Mouse (Mus musculus): ENCODE data around the gene Fbxl3. TPM values are rescaled to one million over a fixed set of nuclear protein-coding genes. Genes with fewer than 3 reads are reported as not detected.

Gene Fbxl3
- total and polyA plus RNA-seq, 3 experiments = 51.8 to 67.0 (median 59.7) TPM

DNA sequence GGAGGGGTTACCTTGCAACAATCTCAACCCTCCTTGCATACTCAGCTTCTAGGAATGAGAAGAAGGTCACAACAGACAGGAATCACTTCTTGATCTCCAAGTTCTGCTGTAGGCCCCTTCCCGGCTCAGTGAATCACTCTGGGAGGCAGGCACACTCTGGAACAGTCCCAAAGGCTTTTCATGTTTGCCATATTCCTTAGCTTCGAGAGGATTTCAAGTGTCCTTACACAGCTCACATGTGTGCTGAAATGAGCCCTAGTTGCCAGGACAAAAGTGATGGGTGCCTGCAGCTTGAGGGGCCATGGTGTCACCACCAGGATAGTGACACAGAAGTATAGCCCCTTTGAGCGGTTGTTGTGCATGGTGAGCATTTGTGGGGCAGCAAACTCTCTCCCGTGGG lies 26.6 kb downstream of the Fbxl3 start:
- Histone ChIP-seq H3K4me1 (ENCODE audit: control insufficient read depth, insufficient read depth, low read length) (peaks cover 1% of the 10 kb centered on the region; the same call in 1 of the 2 replicates), H3K36me3 (ENCODE audit: control insufficient read depth, insufficient read depth, low read length) (peaks cover 3% of the 10 kb centered on the region; the same call in 1 of the 2 replicates), H3K9ac (ENCODE audit: low read depth, low read length) (no peak overlapping the region), H3K27me3 (ENCODE audit: control insufficient read depth, insufficient read depth, low read length) (no peaks in the 10 kb centered on the region), H3K4me3 (no peak overlapping the region), H3K79me2 (replicated peaks; ENCODE audit: control insufficient read depth, insufficient read depth, low read length) (0 out of 2 replicates have a peak, but pooled peaks cover 2% of the 10 kb centered on the region), H3K27ac (no peak overlapping the region)
- intact Hi-C loops (cut with DNase I) = loop anchor here (2.0 kb wide), 1 partner anchor 14 kb away; no protein-coding TSS in a partner anchor
- TF ChIP-seq POLR2A (IDR thresholded peaks at IDR 0.05; ENCODE audit: insufficient read depth, low read depth, low read length) = no peak
- TF ChIP-seq CTCF (IDR thresholded peaks at IDR 0.05) = no peak
- no peak for TF ChIP-seq EP300 (IDR thresholded peaks at IDR 0.05; ENCODE audit: insufficient read depth, low read depth, low read length)
- WGBS = 86% methylated on average over 4 of the region's 4 CpGs
- DNase-seq = no peak

DNA sequence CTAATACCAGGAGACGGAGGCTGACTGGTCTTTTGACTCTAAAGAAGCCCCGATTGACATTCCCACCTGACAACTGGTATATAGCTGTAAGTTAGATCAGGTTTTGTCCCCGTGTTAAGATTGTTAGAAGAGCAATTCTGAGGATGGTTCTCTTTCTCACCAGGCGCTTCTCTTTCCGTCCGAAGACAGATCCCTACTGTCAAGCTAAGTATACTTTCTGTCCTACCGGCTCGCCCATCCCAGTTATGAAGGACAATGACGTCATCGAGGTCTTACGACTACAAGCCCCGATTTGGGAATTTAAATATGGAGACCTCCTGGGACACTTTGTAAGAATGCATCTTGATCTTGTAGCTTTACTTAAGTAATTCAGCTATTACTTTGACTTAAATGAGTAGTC lies 27.9 kb downstream of the Fbxl3 start:
- H3K4me3 ChIP-seq = no peak overlapping the region
- peaks cover 1% of the 10 kb centered on the region; the same call in 1 of the 2 replicates for H3K4me1 ChIP-seq (ENCODE audit: control insufficient read depth, insufficient read depth, low read length)
- no peak for TF ChIP-seq POLR2A (IDR thresholded peaks at IDR 0.05; ENCODE audit: insufficient read depth, low read depth, low read length)
- no peak for TF ChIP-seq EP300 (IDR thresholded peaks at IDR 0.05; ENCODE audit: insufficient read depth, low read depth, low read length)
- TF ChIP-seq CTCF (IDR thresholded peaks at IDR 0.05) = no peak
- peaks cover 3% of the 10 kb centered on the region; the same call in 1 of the 2 replicates for H3K36me3 ChIP-seq (ENCODE audit: control insufficient read depth, insufficient read depth, low read length)
- H3K9ac ChIP-seq (ENCODE audit: low read depth, low read length) = no peak overlapping the region
- no peaks in the 10 kb centered on the region for H3K27me3 ChIP-seq (ENCODE audit: control insufficient read depth, insufficient read depth, low read length)
- intact Hi-C loops (cut with DNase I) = no loop called here
- DNase-seq = no peak
- no peak overlapping the region for H3K27ac ChIP-seq
- no peaks in the 10 kb centered on the region for H3K79me2 ChIP-seq (replicated peaks; ENCODE audit: control insufficient read depth, insufficient read depth, low read length)
- WGBS = 89% methylated on average over 12 of the region's 12 CpGs

DNA sequence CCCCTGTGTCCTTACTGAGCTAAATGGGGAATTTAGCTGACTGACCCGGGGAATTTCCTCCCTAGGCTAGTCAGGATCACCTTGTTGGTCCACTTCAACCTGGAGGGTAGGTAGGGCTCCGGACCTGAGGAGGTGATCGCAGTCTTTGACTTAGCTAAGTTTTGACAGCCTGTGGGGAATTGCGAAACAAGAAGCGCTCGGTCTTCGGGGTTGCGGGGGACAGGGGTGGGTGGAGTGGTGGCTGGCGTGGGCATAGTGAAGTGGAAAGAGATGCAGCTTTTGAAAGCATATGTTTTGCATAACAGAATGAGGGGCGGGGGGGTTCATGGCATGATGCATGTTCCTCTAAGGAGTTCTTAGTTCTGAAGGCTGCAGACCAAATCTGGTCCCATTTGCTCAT lies 28.6 kb downstream of the Fbxl3 start:
- WGBS = 2% methylated on average over 10 of the region's 10 CpGs
- H3K4me1 ChIP-seq (ENCODE audit: control insufficient read depth, insufficient read depth, low read length) = peaks cover 1% of the 10 kb centered on the region; the same call in 1 of the 2 replicates
- no peaks in the 10 kb centered on the region for H3K79me2 ChIP-seq (replicated peaks; ENCODE audit: control insufficient read depth, insufficient read depth, low read length)
- peak overlapping the region; percentile 98 for H3K9ac ChIP-seq (ENCODE audit: low read depth, low read length)
- H3K4me3 ChIP-seq = peak overlapping the region; percentile 71
- H3K36me3 ChIP-seq (ENCODE audit: control insufficient read depth, insufficient read depth, low read length) = no peaks in the 10 kb centered on the region
- no peaks in the 10 kb centered on the region for H3K27me3 ChIP-seq (ENCODE audit: control insufficient read depth, insufficient read depth, low read length)
- DNase-seq = peak; percentile 39 to 49
- intact Hi-C loops (cut with DNase I) = loop anchor here (1.0 kb wide), 1 partner anchor 29 kb away; the partner anchor contains the start of gene Fbxl3
- TF ChIP-seq EP300 (IDR thresholded peaks at IDR 0.05; ENCODE audit: insufficient read depth, low read depth, low read length) (no peak), CTCF (IDR thresholded peaks at IDR 0.05) (no peak), POLR2A (IDR thresholded peaks at IDR 0.05; ENCODE audit: insufficient read depth, low read depth, low read length) (no peak)
- peak overlapping the region; percentile 93 for H3K27ac ChIP-seq

DNA sequence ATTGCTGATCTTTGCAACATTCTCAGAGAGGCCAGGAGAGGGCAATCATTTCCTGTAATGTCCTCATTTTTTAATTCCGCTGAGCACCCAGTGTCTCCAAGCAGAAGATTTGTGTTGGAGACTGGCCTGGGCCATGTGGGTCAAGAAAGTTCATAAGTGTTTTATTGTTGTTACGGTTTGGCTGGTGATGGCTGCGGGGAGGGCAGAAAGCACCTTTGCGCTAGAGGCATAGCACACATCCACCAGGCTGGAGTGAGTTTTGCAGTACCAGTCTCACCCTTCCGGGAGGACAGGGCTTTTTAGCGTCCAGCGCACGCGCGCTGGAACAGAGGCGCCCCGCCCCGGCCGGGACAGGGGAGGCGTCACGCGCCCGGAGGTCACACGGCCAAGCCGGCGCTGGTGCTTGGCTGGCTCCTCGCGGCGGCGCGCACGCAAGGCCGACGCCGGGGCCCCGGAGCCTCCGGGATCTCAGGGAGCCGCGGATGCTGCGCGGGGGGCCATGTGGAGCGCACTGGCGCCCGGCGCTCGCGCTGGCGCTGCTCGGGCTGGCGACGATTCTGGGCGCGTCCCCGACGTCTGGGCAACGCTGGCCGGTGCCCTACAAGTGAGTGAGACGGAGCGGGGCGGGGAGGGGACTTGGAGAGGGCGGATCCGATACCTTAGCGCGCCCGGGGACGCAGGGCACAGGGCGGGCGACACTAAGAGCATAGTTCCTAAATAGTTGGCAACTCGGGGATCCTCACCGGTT lies 29.3 kb downstream of the Fbxl3 start, which contains the start of gene Cln5:
Cln5 (plus strand) TSS at position 353 of the 748 bp plus-strand sequence.
- Histone ChIP-seq H3K4me1 (ENCODE audit: control insufficient read depth, insufficient read depth, low read length) (peaks cover 1% of the 10 kb centered on the region; the same call in 1 of the 2 replicates), H3K27ac (peak within 1 kb of the TSS; percentile 93), H3K79me2 (replicated peaks; ENCODE audit: control insufficient read depth, insufficient read depth, low read length) (no peaks in the 10 kb centered on the region), H3K4me3 (peak within 1 kb of the TSS; percentile 71), H3K27me3 (ENCODE audit: control insufficient read depth, insufficient read depth, low read length) (no peaks in the 10 kb centered on the region), H3K36me3 (ENCODE audit: control insufficient read depth, insufficient read depth, low read length) (no peaks in the 10 kb centered on the region), H3K9ac (ENCODE audit: low read depth, low read length) (peak within 1 kb of the TSS; percentile 98)
- TF ChIP-seq EP300 (IDR thresholded peaks at IDR 0.05; ENCODE audit: insufficient read depth, low read depth, low read length) = peak; percentile 28; the same call in 1 of the 2 replicates
- TF ChIP-seq POLR2A (IDR thresholded peaks at IDR 0.05; ENCODE audit: insufficient read depth, low read depth, low read length) = peak; percentile 99
- peak; percentile 54 for TF ChIP-seq CTCF (IDR thresholded peaks at IDR 0.05)
- intact Hi-C loops (cut with DNase I) = loop anchor here (1.0 to 5.0 kb wide), 4 partner anchors 29 to 467 kb away; partner anchors contain the start of gene Fbxl3
- DNase-seq = peak; percentile 96 to 98
- under 1% methylated on average over 65 of the region's 65 CpGs for WGBS

DNA sequence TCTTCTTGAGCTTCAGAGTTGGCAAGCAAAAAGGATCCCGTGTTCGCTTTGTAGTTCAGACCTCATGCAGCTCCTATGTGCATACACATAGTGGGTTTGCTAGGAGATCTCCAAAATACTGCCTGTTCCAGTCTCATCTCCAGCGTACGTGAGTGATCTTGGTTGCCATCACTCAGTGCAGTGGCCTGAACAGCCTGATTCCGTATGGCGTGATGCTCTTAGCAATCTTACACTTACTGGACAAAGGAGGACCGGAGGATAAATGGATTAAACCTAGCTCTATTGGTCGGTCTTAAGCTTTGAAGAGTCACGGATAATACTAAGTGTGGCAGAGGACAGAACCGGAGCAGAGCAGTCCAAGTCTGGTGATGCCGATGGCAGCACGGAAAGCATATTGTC lies 29.9 kb downstream of the Fbxl3 start:
- peak in 1 of 2 experiments; percentile 34 for DNase-seq
- Histone ChIP-seq H3K79me2 (replicated peaks; ENCODE audit: control insufficient read depth, insufficient read depth, low read length) (no peaks in the 10 kb centered on the region), H3K9ac (ENCODE audit: low read depth, low read length) (peak overlapping the region; percentile 64), H3K27me3 (ENCODE audit: control insufficient read depth, insufficient read depth, low read length) (no peaks in the 10 kb centered on the region), H3K4me1 (ENCODE audit: control insufficient read depth, insufficient read depth, low read length) (peaks cover 1% of the 10 kb centered on the region; the same call in 1 of the 2 replicates), H3K27ac (peak overlapping the region; percentile 93), H3K36me3 (ENCODE audit: control insufficient read depth, insufficient read depth, low read length) (no peaks in the 10 kb centered on the region), H3K4me3 (peak overlapping the region; percentile 71)
- 9% methylated on average over 12 of the region's 12 CpGs for WGBS
- TF ChIP-seq EP300 (IDR thresholded peaks at IDR 0.05; ENCODE audit: insufficient read depth, low read depth, low read length) = no peak
- no peak for TF ChIP-seq POLR2A (IDR thresholded peaks at IDR 0.05; ENCODE audit: insufficient read depth, low read depth, low read length)
- TF ChIP-seq CTCF (IDR thresholded peaks at IDR 0.05) = no peak
- intact Hi-C loops (cut with DNase I) = loop anchor here (5.0 kb wide), 3 partner anchors 58 to 468 kb away; no protein-coding TSS in a partner anchor
